Mouse (Mus musculus) erythroid progenitor cell, adult 5-6 weeks (primary cell): ENCODE data around the gene Pde4b. TPM values are rescaled to one million over a fixed set of nuclear protein-coding genes. Genes with fewer than 3 reads are reported as not detected.
"Not testable (repeated sequence)": the region's sequence is repeated elsewhere in the genome, so short reads cannot be mapped to it uniquely, and the experiment has no call there.

ENCODE experiments used
- ATAC-seq: replicated peaks from 2 replicates; pipeline ENCODE4 v1.8.0; 2016; ENCODE audit warnings: moderate number of reproducible peaks, mild to moderate bottlenecking, moderate TSS enrichment, inconsistent platforms; ENCODE audit not compliant: poor library complexity, low FRiP score, severe bottlenecking
- total RNA-seq, 2 experiments: library from RNA; stranded (forward) in 1 of 2; stranded (reverse) in 1 of 2; fragments of 150-400 nt in 1 of 2; fragments of 186-747, 209-891 nt in 1 of 2; gene quantifications; 2 replicates each; pipeline versions ENCODE4 v1.2.3 to v1.2.4; 2015 to 2017; ENCODE audit warnings: low replicate concordance in 2 of 2

Pde4b gene
- total RNA-seq, 2 experiments from 2014 or later: 5.4 to 14.7 TPM

- no peak for ATAC-seq
These were observed 357.2 kb downstream of the Pde4b start for GRCm38 (mm10) chr4:102444501-102444900.

- peak; percentile 52; the same call in 1 of the 2 replicates for ATAC-seq
These were observed 359.0 kb downstream of the Pde4b start for GRCm38 (mm10) chr4:102446160-102446945.

- ATAC-seq: no peak
These were observed 369.1 kb downstream of the Pde4b start for GRCm38 (mm10) chr4:102456426-102456825.

GRCm38 (mm10) chr4:102459216-102459999 lies 372.1 kb downstream of the Pde4b start:
- ATAC-seq: no peak

- no peak for ATAC-seq
These were observed 390.8 kb downstream of the Pde4b start for GRCm38 (mm10) chr4:102478104-102478503.

- ATAC-seq: 0 out of 2 replicates have a peak, but pooled peaks have one; percentile 42
These were observed 391.5 kb downstream of the Pde4b start for GRCm38 (mm10) chr4:102478860-102479259.

- no peak for ATAC-seq
These were observed 393.6 kb downstream of the Pde4b start for GRCm38 (mm10) chr4:102480830-102481484.

GRCm38 (mm10) chr4:102483354-102484018 lies 396.1 kb downstream of the Pde4b start:
- no peak for ATAC-seq

- ATAC-seq: no peak
These were observed 397.4 kb downstream of the Pde4b start for GRCm38 (mm10) chr4:102484738-102485137.

- no peak for ATAC-seq
These were observed 399.0 kb downstream of the Pde4b start for GRCm38 (mm10) chr4:102486134-102486920.

- ATAC-seq: no peak
These were observed 399.5 kb downstream of the Pde4b start for GRCm38 (mm10) chr4:102486921-102487240.

- no peak for ATAC-seq
These were observed 400.7 kb downstream of the Pde4b start for GRCm38 (mm10) chr4:102488000-102488399.

GRCm38 (mm10) chr4:102491468-102492123 lies 404.3 kb downstream of the Pde4b start:
- no peak for ATAC-seq

GRCm38 (mm10) chr4:102492911-102493310 lies 405.6 kb downstream of the Pde4b start:
- ATAC-seq: no peak

- no peak for ATAC-seq
These were observed 406.2 kb downstream of the Pde4b start for GRCm38 (mm10) chr4:102493342-102494128.

- not testable (repeated sequence) for ATAC-seq
These were observed 406.9 kb downstream of the Pde4b start for GRCm38 (mm10) chr4:102494203-102494602.

- no peak for ATAC-seq
These were observed 407.7 kb downstream of the Pde4b start for GRCm38 (mm10) chr4:102495001-102495400.

GRCm38 (mm10) chr4:102495474-102495873 lies 408.1 kb downstream of the Pde4b start:
- ATAC-seq: no peak
